Mouse (Mus musculus): ENCODE data around the gene Trip11. TPM values are rescaled to one million over a fixed set of nuclear protein-coding genes. Genes with fewer than 3 reads are reported as not detected.

Trip11 gene
- total and polyA plus RNA-seq, 2 experiments from 2014 or later = 17.1 to 20.4 TPM

GRCm38 (mm10) chr12:101897113-101897512 lies 16.0 kb downstream of the Trip11 start:
- WGBS = 88% methylated on average over 7 of the region's 7 CpGs
- Histone ChIP-seq H3K36me3 (ENCODE audit: insufficient read depth) (peaks cover 18% of the 10 kb centered on the region), H3K9ac (no peak overlapping the region), H3K27me3 (ENCODE audit: insufficient read depth, low read length) (no peaks in the 10 kb centered on the region), H3K4me1 (ENCODE audit: insufficient read depth) (no peaks in the 10 kb centered on the region), H3K27ac (ENCODE audit: low read depth, low read length) (no peak overlapping the region), H3K9me3 (ENCODE audit: low read length) (no peaks in the 10 kb centered on the region), H3K4me3 (ENCODE audit: low read depth, low read length) (no peak overlapping the region), H3K4me2 (ENCODE audit: low read depth) (no peak overlapping the region)
- DNase-seq (no peak), ATAC-seq (no peak)
- no peak for TF ChIP-seq CTCF (IDR thresholded peaks at IDR 0.05; ENCODE audit: low read depth)

GRCm38 (mm10) chr12:101893296-101893695 lies 19.8 kb downstream of the Trip11 start:
- DNase-seq = no peak
- no peak for TF ChIP-seq CTCF (IDR thresholded peaks at IDR 0.05; ENCODE audit: low read depth)
- 85% methylated on average over 8 of the region's 8 CpGs for WGBS
- no peak overlapping the region for H3K9ac ChIP-seq
- H3K36me3 ChIP-seq (ENCODE audit: insufficient read depth) = peaks cover 24% of the 10 kb centered on the region
- no peaks in the 10 kb centered on the region for H3K4me1 ChIP-seq (ENCODE audit: insufficient read depth)
- no peak overlapping the region for H3K4me2 ChIP-seq (ENCODE audit: low read depth)
- H3K27ac ChIP-seq (ENCODE audit: low read depth, low read length) = no peak overlapping the region
- H3K4me3 ChIP-seq (ENCODE audit: low read depth, low read length) = no peak overlapping the region
- H3K27me3 ChIP-seq (ENCODE audit: insufficient read depth, low read length) = no peaks in the 10 kb centered on the region
- no peaks in the 10 kb centered on the region for H3K9me3 ChIP-seq (ENCODE audit: low read length)
- no peak for ATAC-seq

GRCm38 (mm10) chr12:101892832-101893231 lies 20.2 kb downstream of the Trip11 start:
- no peak for TF ChIP-seq CTCF (IDR thresholded peaks at IDR 0.05; ENCODE audit: low read depth)
- no peak overlapping the region for H3K9ac ChIP-seq
- H3K4me1 ChIP-seq (ENCODE audit: insufficient read depth) = no peaks in the 10 kb centered on the region
- no peaks in the 10 kb centered on the region for H3K9me3 ChIP-seq (ENCODE audit: low read length)
- ATAC-seq (no peak), DNase-seq (no peak)
- peaks cover 24% of the 10 kb centered on the region for H3K36me3 ChIP-seq (ENCODE audit: insufficient read depth)
- H3K27me3 ChIP-seq (ENCODE audit: insufficient read depth, low read length) = no peaks in the 10 kb centered on the region
- H3K4me2 ChIP-seq (ENCODE audit: low read depth) = no peak overlapping the region
- no peak overlapping the region for H3K4me3 ChIP-seq (ENCODE audit: low read depth, low read length)
- no peak overlapping the region for H3K27ac ChIP-seq (ENCODE audit: low read depth, low read length)
- WGBS = 98% methylated on average over 2 of the region's 2 CpGs

GRCm38 (mm10) chr12:101891066-101891465 lies 22.0 kb downstream of the Trip11 start:
- no peak overlapping the region for H3K27ac ChIP-seq (ENCODE audit: low read depth, low read length)
- H3K9me3 ChIP-seq (ENCODE audit: low read length) = no peaks in the 10 kb centered on the region
- no peaks in the 10 kb centered on the region for H3K27me3 ChIP-seq (ENCODE audit: insufficient read depth, low read length)
- no peak for ATAC-seq
- TF ChIP-seq CTCF (IDR thresholded peaks at IDR 0.05; ENCODE audit: low read depth) = no peak
- no peaks in the 10 kb centered on the region for H3K4me1 ChIP-seq (ENCODE audit: insufficient read depth)
- H3K9ac ChIP-seq = no peak overlapping the region
- WGBS = 83% methylated on average over 5 of the region's 5 CpGs
- no peak overlapping the region for H3K4me3 ChIP-seq (ENCODE audit: low read depth, low read length)
- no peak for DNase-seq
- H3K36me3 ChIP-seq (ENCODE audit: insufficient read depth) = peaks cover 31% of the 10 kb centered on the region
- H3K4me2 ChIP-seq (ENCODE audit: low read depth) = no peak overlapping the region

- H3K4me2 ChIP-seq (ENCODE audit: low read depth) = no peak overlapping the region
- no peak overlapping the region for H3K4me3 ChIP-seq (ENCODE audit: low read depth, low read length)
- TF ChIP-seq CTCF (IDR thresholded peaks at IDR 0.05; ENCODE audit: low read depth) = no peak
- no peaks in the 10 kb centered on the region for H3K9me3 ChIP-seq (ENCODE audit: low read length)
- DNase-seq = no peak
- H3K27me3 ChIP-seq (ENCODE audit: insufficient read depth, low read length) = no peaks in the 10 kb centered on the region
- no peak for ATAC-seq
- no peak overlapping the region for H3K27ac ChIP-seq (ENCODE audit: low read depth, low read length)
- WGBS = 94% methylated on average over 3 of the region's 3 CpGs
- H3K4me1 ChIP-seq (ENCODE audit: insufficient read depth) = no peaks in the 10 kb centered on the region
- H3K36me3 ChIP-seq (ENCODE audit: insufficient read depth) = peaks cover 44% of the 10 kb centered on the region
- no peak overlapping the region for H3K9ac ChIP-seq
These were observed 23.7 kb downstream of the Trip11 start for GRCm38 (mm10) chr12:101889351-101889750.

- no peaks in the 10 kb centered on the region for H3K9me3 ChIP-seq (ENCODE audit: low read length)
- H3K9ac ChIP-seq = no peak overlapping the region
- 91% methylated on average over 2 of the region's 2 CpGs for WGBS
- H3K4me2 ChIP-seq (ENCODE audit: low read depth) = no peak overlapping the region
- no peak for TF ChIP-seq CTCF (IDR thresholded peaks at IDR 0.05; ENCODE audit: low read depth)
- H3K4me3 ChIP-seq (ENCODE audit: low read depth, low read length) = no peak overlapping the region
- no peaks in the 10 kb centered on the region for H3K27me3 ChIP-seq (ENCODE audit: insufficient read depth, low read length)
- ATAC-seq (no peak), DNase-seq (no peak)
- no peak overlapping the region for H3K27ac ChIP-seq (ENCODE audit: low read depth, low read length)
- no peaks in the 10 kb centered on the region for H3K4me1 ChIP-seq (ENCODE audit: insufficient read depth)
- peaks cover 52% of the 10 kb centered on the region for H3K36me3 ChIP-seq (ENCODE audit: insufficient read depth)
These were observed 24.8 kb downstream of the Trip11 start for GRCm38 (mm10) chr12:101888312-101888711.

GRCm38 (mm10) chr12:101884926-101885325 lies 28.1 kb downstream of the Trip11 start:
- Histone ChIP-seq H3K36me3 (ENCODE audit: insufficient read depth) (peaks cover 40% of the 10 kb centered on the region), H3K4me2 (ENCODE audit: low read depth) (no peak overlapping the region), H3K9ac (no peak overlapping the region), H3K4me1 (ENCODE audit: insufficient read depth) (no peaks in the 10 kb centered on the region), H3K27ac (ENCODE audit: low read depth, low read length) (no peak overlapping the region), H3K9me3 (ENCODE audit: low read length) (no peaks in the 10 kb centered on the region), H3K27me3 (ENCODE audit: insufficient read depth, low read length) (no peaks in the 10 kb centered on the region), H3K4me3 (ENCODE audit: low read depth, low read length) (no peak overlapping the region)
- WGBS = 97% methylated on average over 7 of the region's 7 CpGs
- DNase-seq (no peak), ATAC-seq (no peak)
- TF ChIP-seq CTCF (IDR thresholded peaks at IDR 0.05; ENCODE audit: low read depth) = no peak

GRCm38 (mm10) chr12:101876374-101876773 lies 36.7 kb downstream of the Trip11 start:
- Histone ChIP-seq H3K4me2 (ENCODE audit: low read depth) (no peak overlapping the region), H3K9me3 (ENCODE audit: low read length) (no peaks in the 10 kb centered on the region), H3K4me1 (ENCODE audit: insufficient read depth) (no peaks in the 10 kb centered on the region), H3K36me3 (ENCODE audit: insufficient read depth) (peaks cover 17% of the 10 kb centered on the region), H3K27me3 (ENCODE audit: insufficient read depth, low read length) (no peaks in the 10 kb centered on the region), H3K27ac (ENCODE audit: low read depth, low read length) (no peak overlapping the region), H3K4me3 (ENCODE audit: low read depth, low read length) (no peak overlapping the region), H3K9ac (no peak overlapping the region)
- 92% methylated on average over 2 of the region's 2 CpGs for WGBS
- TF ChIP-seq CTCF (IDR thresholded peaks at IDR 0.05; ENCODE audit: low read depth) = no peak
- no peak for DNase-seq
- ATAC-seq = no peak
